Mouse (Mus musculus): ENCODE results near the gene Gm498.

Gene Gm498

DNA sequence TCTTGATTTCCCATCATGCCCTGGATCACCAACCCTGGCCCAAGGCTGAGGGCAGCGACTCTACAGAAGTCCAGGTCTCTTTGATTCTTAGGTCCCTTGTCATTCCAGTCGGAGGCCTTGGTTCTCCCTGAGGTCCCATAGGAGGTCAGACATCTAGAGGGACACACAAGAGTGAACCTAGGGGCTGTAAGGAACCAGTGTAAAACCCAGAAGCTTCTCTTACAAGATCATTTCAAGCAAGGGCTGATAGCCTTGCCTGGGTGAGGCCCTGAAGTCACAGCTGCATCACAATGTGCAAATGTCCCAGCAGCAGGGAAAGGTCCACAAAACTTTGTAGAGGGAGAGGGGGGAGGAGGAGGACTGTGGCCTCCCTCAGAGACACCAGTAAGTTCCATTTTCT lies at the start of gene Gm498:
Gene Gm498, plus strand, starts transcription at position 301 of the 400 bp plus-strand sequence.
- DNase-seq (ENCODE audit: extremely low spot score, low read depth, low spot score) = no peak

GRCm38 (mm10) chr7:143819201-143819600 lies 47.4 kb upstream of the Gm498 start:
- DNase-seq (ENCODE audit: extremely low spot score, low read depth, low spot score) = no peak

GRCm38 (mm10) chr7:143821241-143821640 lies 45.4 kb upstream of the Gm498 start:
- no peak for DNase-seq (ENCODE audit: extremely low spot score, low read depth, low spot score)

DNA sequence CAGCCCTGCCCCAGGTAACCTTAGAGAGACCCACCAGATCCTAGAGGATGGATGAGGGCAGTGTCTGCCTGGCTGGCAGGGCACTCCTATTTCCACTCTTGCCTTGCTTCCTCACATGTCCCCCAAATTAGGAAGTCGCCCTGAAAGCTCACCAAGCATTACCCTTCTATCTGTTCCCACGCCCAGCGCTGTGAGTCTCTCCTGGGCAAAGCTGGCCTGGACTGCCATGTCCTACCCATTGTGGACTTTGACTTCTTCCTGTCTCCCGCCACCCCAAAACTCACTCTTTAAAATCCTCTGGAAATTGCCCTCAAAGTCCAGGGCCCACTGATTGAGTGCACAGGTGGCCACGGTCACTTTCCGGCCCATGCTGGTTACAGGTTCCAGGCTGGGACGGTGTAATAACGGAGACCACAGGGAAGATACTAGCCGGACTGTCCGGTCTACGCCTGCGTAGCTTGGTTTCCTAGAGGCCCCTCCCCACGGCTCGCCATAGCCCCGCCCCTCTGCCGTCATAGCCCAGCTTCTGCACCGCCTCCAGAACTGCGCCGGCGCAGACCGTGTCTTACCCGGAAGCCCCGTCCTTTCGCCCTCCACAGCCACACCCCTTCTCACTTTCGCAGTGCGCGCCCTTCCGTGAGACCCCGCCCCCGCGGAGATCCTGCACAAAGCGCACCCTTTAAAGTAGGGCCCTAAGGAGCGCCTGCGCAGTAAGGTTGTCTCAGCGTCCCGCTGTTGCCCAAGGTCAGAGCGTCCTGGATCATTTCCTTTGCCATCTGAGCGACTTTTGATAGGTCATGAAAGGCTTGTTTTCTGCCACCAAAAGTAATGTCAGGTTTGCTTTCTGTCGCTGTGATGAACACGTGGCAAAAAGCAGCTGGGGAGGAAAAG lies 44.0 kb upstream of the Gm498 start, which contains the start of the genes Nadsyn1 and Dhcr7:
Gene Nadsyn1, minus strand, starts transcription at position 475 of the 891 bp plus-strand sequence.
Gene Dhcr7, plus strand, starts transcription at position 771 of the 891 bp plus-strand sequence.
- DNase-seq (ENCODE audit: extremely low spot score, low read depth, low spot score) = peak; percentile 88

- no peak for DNase-seq (ENCODE audit: extremely low spot score, low read depth, low spot score)
Observed at GRCm38 (mm10) chr7:143823266-143823605, 43.4 kb upstream of the Gm498 start.

GRCm38 (mm10) chr7:143826985-143827384 lies 39.7 kb upstream of the Gm498 start:
- DNase-seq (ENCODE audit: extremely low spot score, low read depth, low spot score) = no peak

DNA sequence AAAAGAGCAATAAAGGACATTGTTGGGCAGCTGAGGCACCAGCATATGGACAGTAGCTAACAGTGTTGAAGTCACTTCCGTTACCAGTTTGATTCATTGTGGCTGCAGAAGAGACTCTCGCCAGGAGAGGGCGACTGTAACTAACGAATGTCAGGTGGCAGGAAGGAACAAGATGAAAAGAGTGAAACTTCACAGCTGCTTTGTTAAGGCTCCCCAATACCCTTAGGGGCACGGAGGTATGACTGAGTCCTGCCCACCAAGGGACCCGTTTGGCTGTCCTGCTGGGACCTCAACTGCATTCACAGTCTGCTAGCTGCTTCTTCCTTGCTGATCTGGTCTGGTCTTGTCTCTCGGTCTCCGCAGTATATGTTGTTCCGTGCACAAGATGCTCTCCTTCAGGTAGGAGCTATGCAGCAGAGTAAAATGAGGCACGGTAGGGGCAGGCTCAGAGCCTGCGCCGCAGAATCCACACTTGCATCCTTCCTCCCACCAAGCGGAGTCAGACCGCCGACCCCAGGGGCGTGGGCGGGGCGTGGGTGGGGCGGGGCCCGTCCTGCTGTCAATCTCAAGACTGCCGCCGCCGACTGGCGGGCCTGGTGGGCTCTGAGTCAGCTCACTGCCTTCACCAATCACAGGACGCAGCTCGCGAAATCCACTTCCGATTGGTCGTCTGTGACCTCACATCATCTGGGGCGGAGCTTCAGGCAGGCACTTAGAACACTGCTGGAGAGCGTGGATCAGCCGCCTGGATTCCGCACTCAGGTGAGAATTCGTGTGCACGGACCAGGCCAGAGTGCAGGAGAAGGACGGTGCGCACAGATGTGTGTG lies 36.9 kb upstream of the Gm498 start:
- peak; percentile 92 for DNase-seq (ENCODE audit: extremely low spot score, low read depth, low spot score)

DNA sequence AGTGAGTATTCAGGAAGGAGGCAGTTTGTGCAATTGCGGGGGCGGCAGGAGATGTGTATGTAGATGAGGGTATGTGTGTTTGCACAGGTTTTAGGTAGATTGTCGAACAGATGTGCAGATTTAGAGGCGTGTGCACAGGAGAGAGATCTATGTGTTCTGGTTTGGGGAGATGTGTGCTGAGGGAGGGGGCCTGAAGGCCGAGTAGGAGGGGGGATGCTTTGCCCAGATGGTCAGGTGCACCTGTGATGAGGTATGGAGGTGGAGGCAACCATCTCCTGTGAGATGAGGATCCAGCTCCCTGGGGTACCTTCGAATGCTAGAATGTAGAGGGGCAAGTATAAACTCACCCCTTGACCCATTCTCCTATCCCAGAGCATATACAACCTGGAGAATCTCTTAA lies 36.2 kb upstream of the Gm498 start:
- DNase-seq (ENCODE audit: extremely low spot score, low read depth, low spot score) = no peak

- no peak for DNase-seq (ENCODE audit: extremely low spot score, low read depth, low spot score)
Observed at GRCm38 (mm10) chr7:143832196-143832595, 34.4 kb upstream of the Gm498 start.

- DNase-seq (ENCODE audit: extremely low spot score, low read depth, low spot score) = no peak
Observed at GRCm38 (mm10) chr7:143832611-143833010, 34.0 kb upstream of the Gm498 start.

DNA sequence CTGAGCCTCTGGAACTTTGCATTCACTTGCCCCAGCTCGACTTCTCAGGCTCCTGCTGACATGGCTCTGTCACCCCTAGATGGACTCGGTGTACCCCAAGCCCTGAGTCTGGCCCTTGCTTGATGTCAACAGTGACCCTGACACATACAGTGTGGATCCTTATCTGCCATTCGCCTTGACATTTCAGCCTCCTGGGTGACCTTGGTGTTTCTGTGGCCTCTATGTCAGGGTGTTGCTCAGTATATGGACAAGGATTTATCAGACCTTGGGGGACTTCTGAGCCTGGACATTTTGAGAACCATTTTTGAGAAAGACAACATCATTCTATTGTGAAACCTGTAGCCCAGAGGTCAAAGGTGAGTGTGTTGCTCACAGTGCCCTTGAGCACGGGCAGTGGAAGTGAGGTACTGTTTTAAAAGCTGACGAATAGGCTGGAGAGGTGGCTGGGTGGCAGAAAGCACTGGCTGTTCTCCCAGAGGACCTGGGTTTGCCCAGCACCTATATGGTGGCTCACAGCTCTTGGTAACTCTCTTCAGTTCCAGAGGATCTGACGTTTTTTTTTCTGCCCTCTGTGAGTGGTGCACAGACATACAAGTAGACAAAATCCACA lies 33.0 kb upstream of the Gm498 start:
- DNase-seq (ENCODE audit: extremely low spot score, low read depth, low spot score) = no peak

- DNase-seq (ENCODE audit: extremely low spot score, low read depth, low spot score) = no peak
Observed at GRCm38 (mm10) chr7:143834316-143834715, 32.3 kb upstream of the Gm498 start.

DNA sequence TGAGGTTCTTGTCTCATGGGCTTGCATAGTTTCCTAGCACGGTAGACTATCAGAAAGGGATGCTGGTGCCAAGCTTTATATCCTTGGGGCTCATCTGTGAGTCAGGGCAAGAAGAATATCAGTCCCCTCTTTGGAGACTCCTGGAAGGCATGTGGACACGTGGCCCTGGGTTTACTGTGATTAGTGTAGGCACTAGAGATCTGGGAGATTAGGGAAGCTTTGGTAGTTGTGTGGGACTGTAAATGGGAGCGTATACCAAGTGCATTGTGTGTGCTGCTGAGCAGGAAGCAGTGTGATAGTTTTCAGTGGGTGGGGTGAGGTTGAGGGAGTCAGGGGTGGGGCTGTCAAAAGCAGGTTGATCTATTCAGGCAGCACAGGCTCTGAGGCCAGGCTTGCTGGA lies 31.7 kb upstream of the Gm498 start:
- no peak for DNase-seq (ENCODE audit: extremely low spot score, low read depth, low spot score)

GRCm38 (mm10) chr7:143837705-143838358 lies 28.8 kb upstream of the Gm498 start:
- no peak for DNase-seq (ENCODE audit: extremely low spot score, low read depth, low spot score)

- no peak for DNase-seq (ENCODE audit: extremely low spot score, low read depth, low spot score)
Observed at GRCm38 (mm10) chr7:143840121-143840520, 26.5 kb upstream of the Gm498 start.

GRCm38 (mm10) chr7:143841301-143841700 lies 25.3 kb upstream of the Gm498 start:
- no peak for DNase-seq (ENCODE audit: extremely low spot score, low read depth, low spot score)

DNA sequence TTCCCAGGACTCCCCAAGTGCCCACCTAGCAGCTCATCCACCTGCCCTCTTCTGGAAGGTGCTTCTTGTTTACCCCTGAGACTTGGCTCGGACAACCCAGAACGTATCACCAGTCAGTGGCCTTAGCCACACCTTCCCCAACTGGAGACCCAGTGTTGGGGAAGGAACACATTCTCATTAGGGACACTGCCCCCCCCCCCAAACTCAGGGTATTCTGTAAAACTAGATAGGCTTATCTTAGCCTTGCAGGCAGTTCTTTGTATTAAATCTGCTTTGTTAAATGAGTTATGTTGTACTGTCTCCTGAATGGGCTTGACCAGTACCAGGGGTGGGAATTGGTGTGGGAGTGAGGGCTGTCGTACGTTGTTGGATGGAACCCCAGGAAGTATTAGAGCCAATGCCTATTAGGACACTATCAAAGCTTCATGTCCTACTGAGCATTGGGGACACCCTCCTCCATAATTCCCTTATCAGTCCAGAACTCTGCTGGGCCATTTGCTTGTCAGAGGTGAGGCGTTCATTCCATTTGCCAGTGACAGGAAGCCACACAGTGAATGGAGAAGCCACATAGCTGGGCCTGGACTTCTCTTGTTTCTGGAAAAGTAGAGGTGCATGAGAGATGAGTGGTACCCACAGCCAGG lies 18.4 kb upstream of the Gm498 start:
- no peak for DNase-seq (ENCODE audit: extremely low spot score, low read depth, low spot score)

DNA sequence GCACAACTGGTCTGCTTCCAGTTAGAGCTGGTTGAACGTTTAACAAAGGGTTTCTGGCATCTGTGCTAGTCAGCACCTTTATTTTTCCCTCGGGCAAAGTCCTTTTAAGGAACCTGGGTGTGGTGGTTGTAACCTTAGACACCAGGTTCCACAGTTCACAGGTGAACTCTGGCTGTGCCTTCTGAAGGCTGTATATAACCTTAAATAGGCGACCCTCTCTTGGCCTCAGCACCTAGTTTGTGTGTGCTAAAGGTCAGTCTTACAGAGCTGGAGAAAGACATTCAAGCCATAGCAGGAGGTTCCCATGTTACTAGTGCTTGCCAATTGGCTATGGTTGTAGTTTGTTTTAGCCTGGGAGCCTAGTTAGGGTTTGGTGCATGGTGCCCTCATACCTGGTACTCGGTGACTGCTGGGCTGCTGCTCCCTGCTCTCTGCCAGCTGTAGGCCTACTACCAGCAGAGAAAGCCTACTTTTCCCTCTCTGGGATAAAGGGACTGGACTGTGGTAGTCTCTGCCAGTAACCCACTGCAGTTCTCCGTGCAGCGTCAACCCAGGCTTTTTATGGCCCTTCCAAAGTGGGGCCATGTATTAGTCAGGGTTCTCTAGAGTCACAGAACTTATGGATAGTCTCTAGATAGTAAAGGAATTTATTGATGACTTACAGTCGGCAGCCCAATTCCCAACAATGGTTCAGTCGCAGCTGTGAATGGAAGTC lies 17.7 kb upstream of the Gm498 start:
- no peak for DNase-seq (ENCODE audit: extremely low spot score, low read depth, low spot score)

- no peak for DNase-seq (ENCODE audit: extremely low spot score, low read depth, low spot score)
Observed at GRCm38 (mm10) chr7:143868874-143869273, 2.2 kb downstream of the Gm498 start.

DNA sequence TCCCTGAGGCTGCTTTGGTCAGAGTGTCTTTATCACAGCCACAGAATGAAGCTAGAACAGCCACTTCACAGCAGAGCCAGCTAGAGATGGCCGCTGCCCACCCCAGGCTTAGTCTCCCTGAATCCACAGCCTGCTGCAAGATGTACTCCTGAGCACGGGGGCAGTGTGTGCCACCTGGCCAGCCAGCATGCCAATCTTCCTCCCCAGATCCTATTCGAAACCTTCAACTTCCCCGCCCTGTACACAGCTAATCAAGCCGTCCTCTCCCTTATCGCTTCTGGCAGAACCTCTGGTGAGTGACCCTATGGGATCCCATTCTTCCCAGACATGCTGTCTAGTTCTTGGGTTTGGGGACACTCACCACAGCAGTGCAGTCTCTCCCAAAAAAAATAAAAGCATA lies 17.1 kb downstream of the Gm498 start:
- DNase-seq (ENCODE audit: extremely low spot score, low read depth, low spot score) = no peak

Data from hindlimb bud, embryonic 11.5 days (tissue).